Mouse (Mus musculus) heart, embryonic 12.5 days (tissue): ENCODE measurements around the gene Peak1. TPM values are rescaled to one million over a fixed set of nuclear protein-coding genes. Genes with fewer than 3 reads are reported as not detected.
A peak's percentile ranks its signal among the peaks of the same experiment; 100 is the strongest.
"Not testable (repeated sequence)": the region's sequence is repeated elsewhere in the genome, so short reads cannot be mapped to it uniquely, and the experiment has no call there.

ENCODE experiments used
- ATAC-seq: fragments of 200-750 bp; cut with Nextera tagmentation; 2 replicates; pipeline ENCODE4 v1.8.0; 2017; ENCODE audit warnings: moderate TSS enrichment, moderate library complexity; ENCODE audit not compliant: insufficient number of reproducible peaks, low FRiP score
- H3K27ac ChIP-seq: fragments of 300-500 bp; sonication (generic); 2 replicates; pipeline ENCODE4 v1.5.1; 2016; ENCODE audit warnings: mild to moderate bottlenecking, moderate library complexity; ENCODE audit not compliant: poor library complexity, severe bottlenecking
- H3K27me3 ChIP-seq: fragments of 300-500 bp; sonication (generic); replicated peaks from 2 replicates; pipeline ENCODE4 v1.6.1; 2016; ENCODE audit warnings: mild to moderate bottlenecking, moderate library complexity
- H3K36me3 ChIP-seq: fragments of 300-500 bp; sonication (generic); 2 replicates; pipeline ENCODE4 v1.6.1; 2016; ENCODE audit warnings: mild to moderate bottlenecking, moderate library complexity
- H3K4me1 ChIP-seq: fragments of 300-500 bp; sonication (generic); replicated peaks from 2 replicates; pipeline ENCODE4 v1.6.1; 2016; ENCODE audit warnings: mild to moderate bottlenecking
- H3K4me2 ChIP-seq: fragments of 300-500 bp; sonication (generic); 2 replicates; pipeline ENCODE4 v1.6.1; 2016; ENCODE audit warnings: mild to moderate bottlenecking, moderate library complexity
- H3K4me3 ChIP-seq: fragments of 300-500 bp; sonication (generic); 2 replicates; pipeline ENCODE4 v1.5.1; 2016; ENCODE audit warnings: mild to moderate bottlenecking
- H3K9ac ChIP-seq: fragments of 300-500 bp; sonication (generic); 2 replicates; pipeline ENCODE4 v1.6.1; 2016; ENCODE audit warnings: mild to moderate bottlenecking, moderate library complexity
- H3K9me3 ChIP-seq: fragments of 300-500 bp; sonication (generic); replicated peaks from 2 replicates; pipeline ENCODE4 v1.6.1; 2016; ENCODE audit warnings: mild to moderate bottlenecking, moderate library complexity
- WGBS: fragments of 180-500 bp; shearing (Covaris S2); methylation state at CpG from one replicate; pipeline ENCODE4 v1.1.7; 2016; 5-methylcytosine and 5-hydroxymethylcytosine counted together
- polyA plus RNA-seq: library from polyadenylated mRNA; unstranded; fragments of >200 nt; fragmentation: Nextera tagmentation; extraction: Ambion mirVana; gene quantifications from 2 replicates; pipeline ENCODE4 v1.2.1, GENCODE M21; 2016

Gene Peak1
- polyA plus RNA-seq, 1 experiment from 2014 or later, result 15.0 TPM

GRCm38 (mm10) chr9:56439699-56440098 lies 21.8 kb upstream of the Peak1 start:
- Histone ChIP-seq H3K36me3 (no peaks in the 10 kb centered on the region), H3K9ac (no peak overlapping the region), H3K4me3 (no peak overlapping the region), H3K4me1 (peaks cover 7% of the 10 kb centered on the region), H3K4me2 (no peak overlapping the region), H3K9me3 (no peaks in the 10 kb centered on the region), H3K27ac (no peak overlapping the region), H3K27me3 (no peaks in the 10 kb centered on the region)
- 51% methylated on average over 7 of the region's 7 CpGs for WGBS
- ATAC-seq, result no peak

GRCm38 (mm10) chr9:56437300-56437892 lies 19.5 kb upstream of the Peak1 start:
- WGBS, result 87% methylated on average over 29 of the region's 29 CpGs
- not testable (repeated sequence) for H3K9ac ChIP-seq, H3K4me3 ChIP-seq, H3K4me2 ChIP-seq, H3K36me3 ChIP-seq, H3K4me1 ChIP-seq, H3K9me3 ChIP-seq, H3K27ac ChIP-seq, ATAC-seq, H3K27me3 ChIP-seq

GRCm38 (mm10) chr9:56435821-56436526 lies 18.1 kb upstream of the Peak1 start:
- H3K9me3 ChIP-seq, result no peaks in the 10 kb centered on the region
- WGBS, result 87% methylated on average over 5 of the region's 5 CpGs
- H3K27ac ChIP-seq, result no peak overlapping the region
- H3K4me2 ChIP-seq, result no peak overlapping the region
- H3K4me1 ChIP-seq, result peaks cover 7% of the 10 kb centered on the region
- no peak overlapping the region for H3K4me3 ChIP-seq
- ATAC-seq, result no peak
- no peaks in the 10 kb centered on the region for H3K36me3 ChIP-seq
- H3K9ac ChIP-seq, result no peak overlapping the region
- no peaks in the 10 kb centered on the region for H3K27me3 ChIP-seq

GRCm38 (mm10) chr9:56424861-56425260 lies 7.0 kb upstream of the Peak1 start:
- ATAC-seq, result no peak
- peaks cover 29% of the 10 kb centered on the region for H3K4me1 ChIP-seq
- H3K36me3 ChIP-seq, result peaks cover 3% of the 10 kb centered on the region; the same call in 1 of the 2 replicates
- H3K9ac ChIP-seq, result no peak overlapping the region
- no peaks in the 10 kb centered on the region for H3K9me3 ChIP-seq
- H3K4me2 ChIP-seq, result no peak overlapping the region
- WGBS, result 77% methylated on average over 4 of the region's 4 CpGs
- no peak overlapping the region for H3K27ac ChIP-seq
- no peaks in the 10 kb centered on the region for H3K27me3 ChIP-seq
- H3K4me3 ChIP-seq, result no peak overlapping the region

- Histone ChIP-seq H3K9ac (no peak overlapping the region), H3K4me1 (peaks cover 31% of the 10 kb centered on the region), H3K36me3 (no peaks in the 10 kb centered on the region), H3K27me3 (no peaks in the 10 kb centered on the region), H3K9me3 (no peaks in the 10 kb centered on the region), H3K4me3 (no peak overlapping the region), H3K4me2 (no peak overlapping the region), H3K27ac (no peak overlapping the region)
- no peak for ATAC-seq
- WGBS, result 80% methylated on average over 5 of the region's 5 CpGs
These were observed 4.1 kb upstream of the Peak1 start for GRCm38 (mm10) chr9:56421991-56422390.

- Histone ChIP-seq H3K27me3 (no peaks in the 10 kb centered on the region), H3K9ac (no peak overlapping the region), H3K36me3 (no peaks in the 10 kb centered on the region), H3K4me2 (no peak overlapping the region), H3K9me3 (no peaks in the 10 kb centered on the region), H3K27ac (no peak overlapping the region), H3K4me3 (no peak overlapping the region), H3K4me1 (peaks cover 34% of the 10 kb centered on the region)
- WGBS, result 62% methylated on average over 9 of the region's 9 CpGs
- ATAC-seq, result no peak
These were observed 3.2 kb upstream of the Peak1 start for GRCm38 (mm10) chr9:56420892-56421601.

- Histone ChIP-seq H3K36me3 (no peaks in the 10 kb centered on the region), H3K4me2 (peak overlapping the region; percentile 39; the same call in 1 of the 2 replicates), H3K9me3 (no peaks in the 10 kb centered on the region), H3K4me1 (peaks cover 37% of the 10 kb centered on the region), H3K9ac (no peak overlapping the region), H3K27ac (no peak overlapping the region), H3K4me3 (no peak overlapping the region), H3K27me3 (no peaks in the 10 kb centered on the region)
- 93% methylated on average over 1 of the region's 1 CpGs for WGBS
- no peak for ATAC-seq
These were observed 2.4 kb upstream of the Peak1 start for GRCm38 (mm10) chr9:56420236-56420635.

- Histone ChIP-seq H3K36me3 (no peaks in the 10 kb centered on the region), H3K4me3 (peak overlapping the region; percentile 65), H3K9me3 (no peaks in the 10 kb centered on the region), H3K27me3 (no peaks in the 10 kb centered on the region), H3K4me2 (peak overlapping the region; percentile 70), H3K4me1 (peaks cover 38% of the 10 kb centered on the region), H3K27ac (peak overlapping the region; percentile 92), H3K9ac (peak overlapping the region; percentile 78)
- ATAC-seq, result peak; percentile 33; the same call in 1 of the 2 replicates
- WGBS, result under 1% methylated on average over 11 of the region's 11 CpGs
These were observed 922 bp upstream of the Peak1 start for GRCm38 (mm10) chr9:56418738-56419239.

- peak; percentile 77 for ATAC-seq
- H3K9me3 ChIP-seq, result no peaks in the 10 kb centered on the region
- H3K4me1 ChIP-seq, result peaks cover 38% of the 10 kb centered on the region
- no peaks in the 10 kb centered on the region for H3K27me3 ChIP-seq
- H3K4me3 ChIP-seq, result peak overlapping the region; percentile 65
- WGBS, result under 1% methylated on average over 40 of the region's 40 CpGs
- H3K36me3 ChIP-seq, result no peaks in the 10 kb centered on the region
- H3K27ac ChIP-seq, result peak overlapping the region; percentile 92
- H3K9ac ChIP-seq, result peak overlapping the region; percentile 80
- H3K4me2 ChIP-seq, result peak overlapping the region; percentile 70
These were observed 386 bp downstream of the Peak1 start for GRCm38 (mm10) chr9:56417415-56417947.

- Histone ChIP-seq H3K4me3 (peak overlapping the region; percentile 15; the same call in 1 of the 2 replicates), H3K9me3 (no peaks in the 10 kb centered on the region), H3K9ac (no peak overlapping the region), H3K27me3 (no peaks in the 10 kb centered on the region), H3K27ac (no peak overlapping the region), H3K36me3 (no peaks in the 10 kb centered on the region), H3K4me1 (peaks cover 30% of the 10 kb centered on the region), H3K4me2 (no peak overlapping the region)
- ATAC-seq, result no peak
- WGBS, result 54% methylated on average over 4 of the region's 4 CpGs
These were observed 1.8 kb downstream of the Peak1 start for GRCm38 (mm10) chr9:56415935-56416607.
